Mouse (Mus musculus) lung, embryonic 15.5 days (tissue): Measurements from ENCODE around the gene Dlg2. TPM values are rescaled to one million over a fixed set of nuclear protein-coding genes. Genes with fewer than 3 reads are reported as not detected.
A peak's percentile ranks its signal among the peaks of the same experiment; 100 is the strongest.

ENCODE experiments used
- ATAC-seq: fragments of 200-750 bp; cut with Nextera tagmentation; 2 replicates; pipeline ENCODE4 v1.8.0; 2017; ENCODE audit warnings: moderate number of reproducible peaks, borderline replicate concordance; ENCODE audit not compliant: low FRiP score, low TSS enrichment; ENCODE audit errors: extremely low read depth
- H3K27ac ChIP-seq: fragments of 300-500 bp; sonication (generic); 2 replicates; pipeline ENCODE4 v1.5.1; 2015; ENCODE audit warnings: moderate library complexity, mild to moderate bottlenecking, inconsistent platforms
- H3K27me3 ChIP-seq: fragments of 300-500 bp; sonication (generic); 2 replicates; pipeline ENCODE4 v1.6.1; 2015; ENCODE audit warnings: inconsistent platforms
- H3K36me3 ChIP-seq: fragments of 300-500 bp; sonication (generic); 2 replicates; pipeline ENCODE4 v1.6.1; 2015; ENCODE audit warnings: inconsistent platforms
- H3K4me1 ChIP-seq: fragments of 300-500 bp; sonication (generic); 2 replicates; pipeline ENCODE4 v1.6.1; 2015; ENCODE audit warnings: inconsistent platforms
- H3K4me2 ChIP-seq: fragments of 300-500 bp; sonication (generic); 2 replicates; pipeline ENCODE4 v1.6.1; 2015; ENCODE audit warnings: inconsistent platforms, mild to moderate bottlenecking, moderate library complexity
- H3K4me3 ChIP-seq: fragments of 300-500 bp; sonication (generic); 2 replicates; pipeline ENCODE4 v1.5.1; 2015; ENCODE audit warnings: mild to moderate bottlenecking, inconsistent platforms
- H3K9ac ChIP-seq: fragments of 300-500 bp; sonication (generic); 2 replicates; pipeline ENCODE4 v1.6.1; 2015; ENCODE audit warnings: inconsistent platforms
- H3K9me3 ChIP-seq: fragments of 300-500 bp; sonication (generic); 2 replicates; pipeline ENCODE4 v1.6.1; 2016; ENCODE audit warnings: inconsistent platforms
- WGBS: fragments of 180-500 bp; shearing (Covaris S2); methylation state at CpG from one replicate; pipeline ENCODE4 v1.1.7; 2015; 5-methylcytosine and 5-hydroxymethylcytosine counted together
- polyA plus RNA-seq: library from polyadenylated mRNA; unstranded; fragments of >200 nt; fragmentation: Nextera tagmentation; extraction: Ambion mirVana; gene quantifications from 2 replicates; pipeline ENCODE4 v1.2.1, GENCODE M21; 2015

The Dlg2 gene
- polyA plus RNA-seq, 1 experiment from 2014 or later = 2.3 TPM

DNA sequence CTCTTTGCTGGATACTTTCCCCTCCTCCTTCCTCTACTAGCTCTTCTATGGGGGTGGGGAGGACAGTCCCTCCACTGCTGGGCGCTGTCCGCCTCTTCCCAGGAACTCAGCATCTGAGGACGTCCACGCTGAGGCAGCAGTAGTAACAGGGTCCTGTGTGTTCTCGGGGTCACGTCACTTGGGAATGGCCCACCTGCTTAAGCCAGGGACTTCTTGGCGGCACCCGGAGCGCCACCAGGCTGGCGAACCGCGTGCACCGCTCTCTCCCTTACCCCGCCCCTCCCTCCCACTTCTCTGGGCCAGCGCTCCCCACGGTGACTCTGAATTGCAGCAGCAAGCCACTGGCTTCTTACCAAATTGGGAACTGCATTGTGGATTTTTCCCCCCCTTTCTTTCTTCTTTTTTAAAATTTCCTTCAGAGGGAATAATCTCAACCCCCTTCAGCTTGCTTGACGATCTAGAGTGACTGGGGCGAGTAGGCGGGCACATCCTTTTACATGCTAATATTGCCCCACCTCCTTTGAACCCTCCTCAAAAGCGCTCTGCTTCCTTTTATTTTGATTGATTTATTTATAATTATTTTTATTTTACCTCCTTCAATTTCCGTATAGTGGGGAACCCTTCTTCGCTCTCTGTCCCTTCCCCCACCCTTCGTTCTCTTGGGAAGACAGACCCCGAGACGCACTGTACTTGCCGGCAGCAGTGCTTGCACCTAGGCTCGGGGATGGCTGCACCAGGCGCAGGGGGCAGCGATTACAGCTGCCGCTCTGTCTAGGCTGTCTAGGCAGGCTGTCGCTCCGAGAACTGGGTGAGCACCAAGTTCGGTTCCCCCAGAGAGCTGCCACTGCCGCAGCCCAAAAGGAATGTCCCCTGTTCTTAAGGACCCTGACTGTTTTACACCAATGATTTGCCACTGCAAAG, 785.8 kb downstream of the Dlg2 start:
- ATAC-seq = peak; percentile 35; the same call in 1 of the 2 replicates
- no peaks in the 10 kb centered on the region; the same call in 1 of the 2 replicates for H3K27me3 ChIP-seq
- 1% methylated on average over 34 of the region's 34 CpGs for WGBS

GRCm38 (mm10) chr7:91262998-91263397, 786.5 kb downstream of the Dlg2 start:
- no peaks in the 10 kb centered on the region; the same call in 1 of the 2 replicates for H3K27me3 ChIP-seq
- H3K9me3 ChIP-seq = no peaks in the 10 kb centered on the region
- 9% methylated on average over 9 of the region's 9 CpGs for WGBS
- H3K27ac ChIP-seq = no peak overlapping the region
- ATAC-seq = no peak
- H3K4me1 ChIP-seq = peaks cover 5% of the 10 kb centered on the region; the same call in 1 of the 2 replicates
- H3K36me3 ChIP-seq = no peaks in the 10 kb centered on the region
- H3K9ac ChIP-seq = no peak overlapping the region
- peak overlapping the region; percentile 59 for H3K4me2 ChIP-seq
- H3K4me3 ChIP-seq = 0 out of 2 replicates have a peak overlapping the region, but pooled peaks have one; percentile 31

More for the DNA sequence above, 785.8 kb downstream of the Dlg2 start:
- no peaks in the 10 kb centered on the region for H3K9me3 ChIP-seq
- no peak overlapping the region for H3K27ac ChIP-seq
- no peaks in the 10 kb centered on the region for H3K36me3 ChIP-seq
- H3K4me2 ChIP-seq = peak overlapping the region; percentile 59
- no peak overlapping the region for H3K9ac ChIP-seq
- peaks cover 5% of the 10 kb centered on the region; the same call in 1 of the 2 replicates for H3K4me1 ChIP-seq
- H3K4me3 ChIP-seq = peak overlapping the region; percentile 31

- Histone ChIP-seq H3K27ac (no peak overlapping the region), H3K4me3 (no peak overlapping the region), H3K9me3 (no peaks in the 10 kb centered on the region), H3K4me1 (no peaks in the 10 kb centered on the region), H3K36me3 (no peaks in the 10 kb centered on the region), H3K4me2 (no peak overlapping the region), H3K27me3 (no peaks in the 10 kb centered on the region; the same call in 1 of the 2 replicates), H3K9ac (no peak overlapping the region)
- ATAC-seq = no peak
- WGBS = 19% methylated on average over 1 of the region's 1 CpGs
These were observed 791.3 kb downstream of the Dlg2 start for GRCm38 (mm10) chr7:91267764-91268163.

- Histone ChIP-seq H3K4me3 (no peak overlapping the region), H3K27ac (no peak overlapping the region), H3K27me3 (no peaks in the 10 kb centered on the region), H3K4me2 (no peak overlapping the region), H3K36me3 (no peaks in the 10 kb centered on the region), H3K9ac (no peak overlapping the region), H3K4me1 (no peaks in the 10 kb centered on the region), H3K9me3 (no peaks in the 10 kb centered on the region)
- ATAC-seq = no peak
- WGBS = 84% methylated on average over 3 of the region's 3 CpGs
These were observed 807.7 kb downstream of the Dlg2 start for GRCm38 (mm10) chr7:91284167-91284566.

DNA sequence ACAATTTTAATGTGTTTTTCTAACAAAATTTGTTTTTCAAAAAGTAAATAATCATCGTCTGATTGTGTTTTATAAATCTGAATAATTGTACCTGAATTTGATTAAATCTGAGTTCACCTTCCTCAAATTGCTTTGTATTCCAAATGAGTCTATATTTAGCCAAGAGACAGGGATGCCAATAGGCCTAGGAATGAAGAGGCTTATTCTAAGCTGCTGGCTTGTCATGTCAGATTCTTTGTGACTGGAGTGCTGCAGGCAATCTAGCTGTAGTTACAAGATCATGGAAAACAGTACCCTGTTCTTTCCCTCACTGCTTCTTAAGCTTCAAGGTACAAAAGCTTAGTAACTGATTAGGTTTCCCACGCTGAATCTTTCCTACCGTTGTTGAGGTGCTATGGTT, 811.9 kb downstream of the Dlg2 start:
- H3K4me2 ChIP-seq = no peak overlapping the region
- 69% methylated on average over 3 of the region's 3 CpGs for WGBS
- H3K36me3 ChIP-seq = no peaks in the 10 kb centered on the region
- no peak overlapping the region for H3K27ac ChIP-seq
- no peaks in the 10 kb centered on the region for H3K4me1 ChIP-seq
- no peak for ATAC-seq
- H3K27me3 ChIP-seq = no peaks in the 10 kb centered on the region
- no peak overlapping the region for H3K9ac ChIP-seq
- H3K9me3 ChIP-seq = no peaks in the 10 kb centered on the region
- H3K4me3 ChIP-seq = no peak overlapping the region

DNA sequence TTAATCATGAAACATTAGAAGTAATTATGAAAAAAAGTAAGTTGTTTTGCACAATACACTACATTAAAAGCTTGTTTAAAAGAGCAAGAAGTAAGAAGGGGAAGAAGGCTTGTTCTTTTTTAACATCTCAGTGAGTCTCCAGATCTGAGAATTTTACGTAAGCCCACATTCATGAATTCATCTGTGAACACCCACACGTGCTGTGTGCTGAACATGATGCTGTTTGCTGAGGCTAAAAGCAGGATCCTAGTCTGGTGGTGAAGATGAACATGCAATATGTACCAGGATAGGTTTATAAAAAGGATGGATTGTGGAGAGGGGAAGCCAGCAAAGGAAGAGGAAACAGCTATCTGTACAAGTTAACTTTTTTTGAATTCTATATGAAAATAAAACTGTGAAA, 819.7 kb downstream of the Dlg2 start:
- Histone ChIP-seq H3K9ac (no peak overlapping the region), H3K4me2 (no peak overlapping the region), H3K27me3 (no peaks in the 10 kb centered on the region), H3K9me3 (no peaks in the 10 kb centered on the region), H3K36me3 (no peaks in the 10 kb centered on the region), H3K4me1 (no peaks in the 10 kb centered on the region), H3K4me3 (no peak overlapping the region), H3K27ac (no peak overlapping the region)
- 69% methylated on average over 2 of the region's 2 CpGs for WGBS
- ATAC-seq = no peak

GRCm38 (mm10) chr7:91311177-91311576, 834.7 kb downstream of the Dlg2 start:
- Histone ChIP-seq H3K9ac (no peak overlapping the region), H3K27ac (no peak overlapping the region), H3K4me1 (no peaks in the 10 kb centered on the region), H3K36me3 (no peaks in the 10 kb centered on the region), H3K27me3 (no peaks in the 10 kb centered on the region), H3K9me3 (no peaks in the 10 kb centered on the region), H3K4me2 (no peak overlapping the region), H3K4me3 (no peak overlapping the region)
- ATAC-seq = no peak
- WGBS = 53% methylated on average over 5 of the region's 5 CpGs

- Histone ChIP-seq H3K9ac (no peak overlapping the region), H3K4me2 (no peak overlapping the region), H3K27ac (no peak overlapping the region), H3K27me3 (no peaks in the 10 kb centered on the region), H3K4me3 (no peak overlapping the region), H3K9me3 (no peaks in the 10 kb centered on the region), H3K36me3 (no peaks in the 10 kb centered on the region), H3K4me1 (no peaks in the 10 kb centered on the region)
- no peak for ATAC-seq
These were observed 868.6 kb downstream of the Dlg2 start for GRCm38 (mm10) chr7:91345073-91345472.

- H3K4me1 ChIP-seq = no peaks in the 10 kb centered on the region
- no peak overlapping the region for H3K27ac ChIP-seq
- no peak overlapping the region for H3K9ac ChIP-seq
- no peaks in the 10 kb centered on the region for H3K27me3 ChIP-seq
- H3K4me3 ChIP-seq = no peak overlapping the region
- H3K9me3 ChIP-seq = no peaks in the 10 kb centered on the region
- ATAC-seq = no peak
- no peak overlapping the region for H3K4me2 ChIP-seq
- WGBS = 72% methylated on average over 10 of the region's 10 CpGs
- no peaks in the 10 kb centered on the region for H3K36me3 ChIP-seq
These were observed 893.4 kb downstream of the Dlg2 start for GRCm38 (mm10) chr7:91369821-91370321.

GRCm38 (mm10) chr7:91382281-91382680, 905.8 kb downstream of the Dlg2 start:
- Histone ChIP-seq H3K36me3 (no peaks in the 10 kb centered on the region), H3K9ac (no peak overlapping the region), H3K4me1 (no peaks in the 10 kb centered on the region), H3K27me3 (no peaks in the 10 kb centered on the region), H3K4me3 (no peak overlapping the region), H3K27ac (no peak overlapping the region), H3K4me2 (no peak overlapping the region), H3K9me3 (no peaks in the 10 kb centered on the region)
- ATAC-seq = no peak
- WGBS = 40% methylated on average over 3 of the region's 3 CpGs

GRCm38 (mm10) chr7:91383873-91384272, 907.4 kb downstream of the Dlg2 start:
- WGBS = 40% methylated on average over 1 of the region's 1 CpGs

DNA sequence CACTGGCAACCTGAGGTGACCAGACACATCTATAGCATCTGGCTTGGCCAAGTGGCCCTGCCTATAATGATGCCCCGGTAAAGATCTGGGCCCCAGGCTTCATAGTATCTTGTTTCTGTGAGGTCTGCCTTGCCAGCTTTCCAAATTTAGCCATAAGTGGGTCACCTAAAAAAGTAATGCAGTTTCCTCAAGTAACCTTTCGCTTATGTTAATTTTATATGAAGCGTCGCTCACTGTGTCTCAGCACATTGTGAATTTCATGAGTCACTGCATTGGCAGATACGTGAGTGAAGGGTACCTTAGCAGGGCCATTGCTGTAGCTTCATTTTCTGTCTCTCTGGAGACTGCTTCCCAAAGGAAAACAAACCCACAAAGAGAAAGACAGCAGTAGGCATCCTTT, 912.8 kb downstream of the Dlg2 start:
- H3K9me3 ChIP-seq = no peaks in the 10 kb centered on the region
- H3K27me3 ChIP-seq = no peaks in the 10 kb centered on the region
- no peak overlapping the region for H3K9ac ChIP-seq
- no peak overlapping the region for H3K4me2 ChIP-seq
- no peak for ATAC-seq
- no peak overlapping the region for H3K4me3 ChIP-seq
- no peaks in the 10 kb centered on the region for H3K4me1 ChIP-seq
- WGBS = 88% methylated on average over 5 of the region's 5 CpGs
- no peaks in the 10 kb centered on the region for H3K36me3 ChIP-seq
- H3K27ac ChIP-seq = no peak overlapping the region

More at GRCm38 (mm10) chr7:91383873-91384272, 907.4 kb downstream of the Dlg2 start:
- Histone ChIP-seq H3K9ac (no peak overlapping the region), H3K27ac (no peak overlapping the region), H3K4me1 (no peaks in the 10 kb centered on the region), H3K4me2 (no peak overlapping the region), H3K27me3 (no peaks in the 10 kb centered on the region), H3K9me3 (no peaks in the 10 kb centered on the region), H3K36me3 (no peaks in the 10 kb centered on the region), H3K4me3 (no peak overlapping the region)
- no peak for ATAC-seq
